Mouse (Mus musculus) R1 (cell line): Measurements from ENCODE around the gene Pbld1.
A peak's percentile ranks its signal among the peaks of the same experiment; 100 is the strongest.
"Not testable (repeated sequence)": the region's sequence is repeated elsewhere in the genome, so short reads cannot be mapped to it uniquely, and the experiment has no call there.

Experiments used
- DNase-seq: peaks from one replicate; pipeline ENCODE4 v3.0.0-alpha.2; 2018; ENCODE audit warnings: low read depth, low spot score

The Pbld1 gene

GRCm38 (mm10) chr10:63039867-63040628, 19.9 kb upstream of the Pbld1 start:
- no peak for DNase-seq

GRCm38 (mm10) chr10:63043154-63043553, 16.8 kb upstream of the Pbld1 start:
- DNase-seq = no peak

- no peak for DNase-seq
Measured at GRCm38 (mm10) chr10:63047751-63048150, 12.2 kb upstream of the Pbld1 start.

GRCm38 (mm10) chr10:63049106-63049505, 10.9 kb upstream of the Pbld1 start:
- DNase-seq = peak; percentile 46

- DNase-seq = no peak
Measured at GRCm38 (mm10) chr10:63051267-63051666, 8.7 kb upstream of the Pbld1 start.

- DNase-seq = no peak
Measured at GRCm38 (mm10) chr10:63052011-63052410, 8.0 kb upstream of the Pbld1 start.

- peak; percentile 37 for DNase-seq
Measured at GRCm38 (mm10) chr10:63053007-63053406, 7.0 kb upstream of the Pbld1 start.

- DNase-seq = not testable (repeated sequence)
Measured at GRCm38 (mm10) chr10:63054071-63054470, 5.9 kb upstream of the Pbld1 start.

GRCm38 (mm10) chr10:63054586-63054985, 5.4 kb upstream of the Pbld1 start:
- peak; percentile 77 for DNase-seq

- DNase-seq = peak; percentile 85
Measured at GRCm38 (mm10) chr10:63056966-63057750, 2.8 kb upstream of the Pbld1 start.

- no peak for DNase-seq
Measured at GRCm38 (mm10) chr10:63060406-63060805, 444 bp downstream of the Pbld1 start.

- DNase-seq = no peak
Measured at GRCm38 (mm10) chr10:63061266-63061665, 1.3 kb downstream of the Pbld1 start.

GRCm38 (mm10) chr10:63062696-63063095, 2.7 kb downstream of the Pbld1 start:
- no peak for DNase-seq

GRCm38 (mm10) chr10:63063365-63063764, 3.4 kb downstream of the Pbld1 start:
- DNase-seq = no peak

GRCm38 (mm10) chr10:63064516-63064915, 4.6 kb downstream of the Pbld1 start:
- DNase-seq = no peak

- DNase-seq = no peak
Measured at GRCm38 (mm10) chr10:63065561-63065960, 5.6 kb downstream of the Pbld1 start.

GRCm38 (mm10) chr10:63065988-63066387, 6.0 kb downstream of the Pbld1 start:
- peak; percentile 77 for DNase-seq

GRCm38 (mm10) chr10:63086304-63086703, 26.3 kb downstream of the Pbld1 start:
- DNase-seq = no peak

- peak; percentile 66 for DNase-seq
Measured at GRCm38 (mm10) chr10:63089103-63089757, 29.3 kb downstream of the Pbld1 start.

GRCm38 (mm10) chr10:63089758-63090571, 30.0 kb downstream of the Pbld1 start:
- DNase-seq = no peak

- no peak for DNase-seq
Measured at GRCm38 (mm10) chr10:63091915-63092314, 32.0 kb downstream of the Pbld1 start.
